Mouse (Mus musculus) erythroblast, embryonic 14.5 days (primary cell): ENCODE results near the gene Gm3776. TPM values are rescaled to one million over a fixed set of nuclear protein-coding genes. Genes with fewer than 3 reads are reported as not detected.
"Not testable (repeated sequence)": the region's sequence is repeated elsewhere in the genome, so short reads cannot be mapped to it uniquely, and the experiment has no call there.

Experiments used
- H3K27me3 ChIP-seq: 2 replicates; pipeline ENCODE4 v1.6.1; 2012; ENCODE audit warnings: inconsistent platforms; ENCODE audit not compliant: control insufficient read depth
- H3K36me3 ChIP-seq: 2 replicates; pipeline ENCODE4 v1.6.1; 2012; ENCODE audit warnings: mild to moderate bottlenecking, inconsistent platforms; ENCODE audit not compliant: control insufficient read depth
- H3K4me1 ChIP-seq: 2 replicates; pipeline ENCODE4 v1.6.1; 2012; ENCODE audit warnings: inconsistent platforms; ENCODE audit not compliant: control insufficient read depth
- H3K4me3 ChIP-seq: replicated peaks from 2 replicates; pipeline ENCODE3; 2012; ENCODE audit warnings: moderate library complexity, mild to moderate bottlenecking, inconsistent platforms
- H3K9me3 ChIP-seq: 2 replicates; pipeline ENCODE4 v1.6.1; 2012; ENCODE audit warnings: low read length, inconsistent platforms, mixed read lengths; ENCODE audit not compliant: control insufficient read depth
- GATA1 ChIP-seq: IDR thresholded peaks from 2 replicates; pipeline ENCODE4 v1.6.1; 2012; ENCODE audit warnings: low read length, inconsistent platforms, mixed read lengths
- TAL1 ChIP-seq: IDR thresholded peaks from 3 replicates; pipeline ENCODE4 v1.6.1; 2012; ENCODE audit warnings: low read length, inconsistent platforms, mixed read lengths
- polyA plus RNA-seq: library from polyadenylated mRNA; stranded (reverse); fragments of >175 nt; gene quantifications from 2 replicates; pipeline ENCODE4 v1.2.3, GENCODE M21; 2012

Gene Gm3776
- not detected in 2 replicates for polyA plus RNA-seq

GRCm38 (mm10) chr9:78256914-78257313, at the start of gene Gm3776:
Gm3776 (plus strand) TSS chr9:78257129.
- not testable (repeated sequence) for H3K4me1 ChIP-seq, H3K4me3 ChIP-seq, H3K27me3 ChIP-seq, H3K36me3 ChIP-seq, H3K9me3 ChIP-seq

- Histone ChIP-seq H3K4me3 (no peak overlapping the region), H3K9me3 (no peaks in the 10 kb centered on the region), H3K27me3 (no peaks in the 10 kb centered on the region), H3K36me3 (peaks cover 31% of the 10 kb centered on the region), H3K4me1 (peaks cover 9% of the 10 kb centered on the region)
- TF ChIP-seq GATA1, result no peak
- no peak for TF ChIP-seq TAL1
These were observed 48.0 kb upstream of the Gm3776 start for GRCm38 (mm10) chr9:78208956-78209355.

DNA sequence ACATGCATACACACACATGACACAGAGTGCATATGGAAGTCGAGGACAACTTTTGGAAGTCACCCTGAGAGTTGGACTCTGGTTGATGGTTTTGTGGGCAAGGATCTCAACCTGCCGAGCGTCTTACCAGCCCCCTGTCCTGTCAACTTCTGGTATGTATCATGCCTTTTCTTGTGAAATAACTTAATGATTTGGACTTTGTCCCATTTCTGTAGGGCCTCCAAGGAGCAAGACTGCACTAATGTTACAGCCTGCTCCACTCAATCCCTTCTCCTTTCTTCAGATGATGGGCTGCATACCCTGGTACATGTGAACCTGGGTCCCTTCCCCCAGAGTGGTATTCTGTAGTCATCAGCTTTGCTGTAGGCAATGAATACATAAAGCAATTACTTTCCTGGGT, 46.9 kb upstream of the Gm3776 start:
- Histone ChIP-seq H3K4me1 (peaks cover 9% of the 10 kb centered on the region), H3K36me3 (peaks cover 23% of the 10 kb centered on the region), H3K27me3 (no peaks in the 10 kb centered on the region), H3K4me3 (no peak overlapping the region), H3K9me3 (no peaks in the 10 kb centered on the region)
- TF ChIP-seq GATA1, result no peak
- TF ChIP-seq TAL1, result no peak

GRCm38 (mm10) chr9:78210821-78211220, 46.1 kb upstream of the Gm3776 start:
- Histone ChIP-seq H3K4me1 (peaks cover 9% of the 10 kb centered on the region), H3K9me3 (no peaks in the 10 kb centered on the region), H3K4me3 (no peak overlapping the region), H3K27me3 (no peaks in the 10 kb centered on the region), H3K36me3 (peaks cover 23% of the 10 kb centered on the region)
- TF ChIP-seq GATA1 (no peak), TAL1 (no peak)

DNA sequence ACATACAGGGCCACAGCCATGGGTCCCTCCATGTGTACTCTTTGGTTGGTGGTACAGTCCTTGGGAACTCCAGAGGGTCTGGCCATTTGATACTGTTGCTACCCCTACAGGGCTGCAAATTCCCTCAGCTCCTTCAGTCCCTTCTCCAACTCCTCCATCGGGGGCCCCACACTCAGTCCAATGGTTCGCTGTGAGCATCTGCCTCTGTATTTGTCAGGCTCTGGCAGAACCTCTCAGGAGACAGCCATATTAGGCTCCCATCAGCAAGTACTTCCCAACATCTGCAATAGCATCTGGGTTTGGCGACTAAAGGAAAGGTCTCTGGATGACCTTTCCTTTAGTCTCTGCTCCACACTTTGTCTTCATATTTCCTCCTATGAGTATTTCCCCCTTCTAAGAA, 45.4 kb upstream of the Gm3776 start:
- H3K27me3 ChIP-seq, result no peaks in the 10 kb centered on the region
- H3K36me3 ChIP-seq, result peaks cover 23% of the 10 kb centered on the region
- no peak for TF ChIP-seq GATA1
- no peak for TF ChIP-seq TAL1
- H3K4me1 ChIP-seq, result peaks cover 9% of the 10 kb centered on the region
- no peak overlapping the region for H3K4me3 ChIP-seq
- no peaks in the 10 kb centered on the region for H3K9me3 ChIP-seq

DNA sequence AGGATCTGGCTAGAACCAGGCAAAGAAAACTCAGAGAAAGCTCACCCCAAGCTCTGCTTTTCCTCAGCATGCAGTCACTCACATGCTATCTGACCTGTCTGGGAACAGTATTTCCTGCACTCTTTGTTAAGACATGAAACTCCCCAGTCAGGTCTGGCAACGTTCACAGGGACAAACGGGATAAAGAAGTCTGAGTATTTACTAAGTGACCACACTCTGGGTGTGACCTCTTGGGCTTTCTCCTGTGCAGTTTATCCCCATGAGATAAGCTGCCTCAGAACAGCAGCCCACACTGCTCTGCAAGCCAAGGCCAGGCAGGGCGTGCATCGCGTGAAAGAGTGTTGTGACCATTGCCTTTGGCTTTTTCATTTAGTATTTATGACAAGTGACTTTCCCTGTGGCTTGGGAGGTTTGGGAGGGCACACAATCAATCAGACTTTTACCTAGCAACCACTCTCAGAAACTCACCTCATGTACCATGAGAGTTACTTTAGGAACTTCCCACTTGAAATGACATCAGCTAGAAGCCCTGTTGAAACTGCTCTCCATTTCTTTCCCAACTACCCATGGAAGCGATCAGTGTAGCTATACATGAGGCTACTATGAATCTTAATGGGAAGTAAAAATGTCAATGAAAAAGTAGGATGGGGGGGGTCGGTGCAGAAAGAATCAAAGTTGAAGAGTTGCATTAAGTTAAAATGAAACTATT, 44.4 kb upstream of the Gm3776 start:
- Histone ChIP-seq H3K27me3 (no peaks in the 10 kb centered on the region), H3K9me3 (no peaks in the 10 kb centered on the region), H3K4me1 (peaks cover 12% of the 10 kb centered on the region), H3K4me3 (no peak overlapping the region), H3K36me3 (peaks cover 23% of the 10 kb centered on the region)
- no peak for TF ChIP-seq GATA1
- TF ChIP-seq TAL1, result no peak

DNA sequence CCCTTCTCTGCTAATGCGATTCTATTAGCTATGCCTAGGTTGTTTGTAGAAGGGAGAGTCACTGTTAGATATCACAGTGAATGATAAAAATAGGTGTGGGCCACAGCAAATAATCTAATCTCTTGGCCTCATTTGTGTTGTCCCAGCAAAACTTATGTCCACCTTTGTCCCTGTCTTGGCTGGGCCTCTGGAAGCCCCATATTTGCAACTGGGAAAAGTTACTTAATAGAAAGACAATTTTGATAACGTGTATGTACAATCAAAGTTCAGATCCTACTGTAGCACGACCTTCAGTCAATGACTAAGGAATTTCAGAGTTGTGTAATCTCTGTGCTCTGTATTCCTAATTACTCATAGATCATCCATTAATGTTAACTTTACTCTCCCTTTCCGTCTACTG, 39.9 kb upstream of the Gm3776 start:
- no peaks in the 10 kb centered on the region for H3K36me3 ChIP-seq
- TF ChIP-seq GATA1 (no peak), TAL1 (no peak)
- H3K4me3 ChIP-seq, result no peak overlapping the region
- H3K27me3 ChIP-seq, result no peaks in the 10 kb centered on the region
- H3K4me1 ChIP-seq, result peaks cover 10% of the 10 kb centered on the region
- peaks cover 3% of the 10 kb centered on the region; the same call in 1 of the 2 replicates for H3K9me3 ChIP-seq

DNA sequence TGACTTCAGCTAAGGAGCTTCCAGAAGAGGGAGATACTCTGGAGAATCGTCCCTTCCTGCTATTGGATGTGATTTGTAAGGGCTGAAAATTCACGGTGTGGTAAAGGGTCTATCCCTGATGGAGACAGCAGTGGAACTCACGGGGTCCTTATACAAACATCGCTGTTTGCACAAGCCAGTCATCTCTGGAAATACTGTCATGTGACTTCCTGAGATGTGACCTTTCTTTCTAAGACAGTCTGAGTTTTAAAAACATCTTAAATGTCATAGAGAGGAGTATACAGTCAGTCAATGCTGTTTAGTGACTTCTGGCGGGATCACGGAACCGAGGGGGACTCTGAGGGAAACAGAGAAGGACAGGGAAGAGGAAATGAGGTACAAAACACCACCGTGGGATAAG, 34.3 kb upstream of the Gm3776 start:
- Histone ChIP-seq H3K9me3 (peaks cover 12% of the 10 kb centered on the region), H3K36me3 (no peaks in the 10 kb centered on the region), H3K27me3 (no peaks in the 10 kb centered on the region), H3K4me1 (no peaks in the 10 kb centered on the region), H3K4me3 (no peak overlapping the region)
- no peak for TF ChIP-seq TAL1
- no peak for TF ChIP-seq GATA1

DNA sequence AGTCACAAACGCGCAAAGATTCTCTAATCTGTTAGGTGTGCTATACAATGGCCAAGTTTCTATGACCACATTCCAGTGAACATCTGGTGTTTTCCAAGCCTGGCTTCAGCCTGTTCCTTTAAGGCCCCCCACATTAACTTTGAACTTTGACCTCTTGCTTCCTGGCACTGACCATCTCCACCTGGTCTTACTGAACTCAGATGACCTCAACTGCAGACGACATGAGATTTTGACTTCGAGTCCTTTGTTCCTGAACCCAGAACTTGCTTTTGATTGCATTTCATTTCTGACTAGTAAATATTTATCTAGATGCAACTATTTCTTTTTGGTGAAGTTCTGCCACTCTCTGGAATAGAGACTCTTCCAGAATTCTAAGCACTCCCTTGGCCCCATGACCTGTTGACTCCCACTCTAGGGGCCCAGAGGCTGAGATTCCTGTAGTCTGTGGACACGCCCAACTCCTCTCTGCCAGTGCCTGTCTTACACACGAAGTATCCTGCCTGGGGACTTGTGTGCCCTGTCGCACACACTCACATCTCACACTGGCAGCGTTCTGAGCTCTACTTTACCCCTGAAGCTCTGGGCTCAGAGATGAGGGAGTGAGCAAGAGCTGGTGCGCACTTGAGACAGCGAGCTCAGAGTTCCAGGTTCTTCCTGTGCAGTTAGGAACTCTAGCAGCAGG, 33.6 kb upstream of the Gm3776 start:
- H3K4me1 ChIP-seq, result no peaks in the 10 kb centered on the region
- H3K4me3 ChIP-seq, result no peak overlapping the region
- TF ChIP-seq TAL1, result no peak
- TF ChIP-seq GATA1, result no peak
- no peaks in the 10 kb centered on the region for H3K27me3 ChIP-seq
- H3K36me3 ChIP-seq, result no peaks in the 10 kb centered on the region
- H3K9me3 ChIP-seq, result peaks cover 12% of the 10 kb centered on the region

GRCm38 (mm10) chr9:78224418-78224817, 32.5 kb upstream of the Gm3776 start:
- Histone ChIP-seq H3K27me3 (no peaks in the 10 kb centered on the region), H3K4me3 (no peak overlapping the region), H3K4me1 (no peaks in the 10 kb centered on the region), H3K36me3 (no peaks in the 10 kb centered on the region), H3K9me3 (peaks cover 12% of the 10 kb centered on the region)
- TF ChIP-seq GATA1 (no peak), TAL1 (no peak)
